Mouse (Mus musculus) CD4-positive, CD25-positive, alpha-beta regulatory T cell, adult 2 months (primary cell): ENCODE measurements around the gene Abhd10.

Experiments
- DNase-seq: peaks from one replicate; pipeline ENCODE4 v3.0.0-alpha.2; 2012; ENCODE audit warnings: low read depth, low spot score

The Abhd10 gene

GRCm38 (mm10) chr16:45729163-45729562, 13.6 kb downstream of the Abhd10 start:
- DNase-seq = no peak

DNA sequence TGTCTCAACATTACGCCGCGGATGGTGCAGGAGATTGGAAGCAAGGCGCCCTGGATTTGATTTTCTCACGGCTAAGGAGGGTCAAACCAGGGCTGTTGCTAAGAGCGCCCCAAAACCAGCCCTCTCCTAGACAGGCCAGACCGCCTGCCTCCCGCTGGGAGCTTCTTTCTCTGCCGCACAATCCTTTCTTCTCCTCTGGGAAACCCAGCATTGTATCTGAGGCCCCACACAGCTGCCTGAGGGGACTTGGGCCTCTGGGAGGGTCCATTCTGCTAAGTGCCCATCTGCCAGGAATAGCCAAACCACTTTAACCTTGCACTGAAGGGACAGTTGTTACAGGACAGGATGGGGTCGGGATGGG, 18.0 kb downstream of the Abhd10 start:
- DNase-seq = no peak

DNA sequence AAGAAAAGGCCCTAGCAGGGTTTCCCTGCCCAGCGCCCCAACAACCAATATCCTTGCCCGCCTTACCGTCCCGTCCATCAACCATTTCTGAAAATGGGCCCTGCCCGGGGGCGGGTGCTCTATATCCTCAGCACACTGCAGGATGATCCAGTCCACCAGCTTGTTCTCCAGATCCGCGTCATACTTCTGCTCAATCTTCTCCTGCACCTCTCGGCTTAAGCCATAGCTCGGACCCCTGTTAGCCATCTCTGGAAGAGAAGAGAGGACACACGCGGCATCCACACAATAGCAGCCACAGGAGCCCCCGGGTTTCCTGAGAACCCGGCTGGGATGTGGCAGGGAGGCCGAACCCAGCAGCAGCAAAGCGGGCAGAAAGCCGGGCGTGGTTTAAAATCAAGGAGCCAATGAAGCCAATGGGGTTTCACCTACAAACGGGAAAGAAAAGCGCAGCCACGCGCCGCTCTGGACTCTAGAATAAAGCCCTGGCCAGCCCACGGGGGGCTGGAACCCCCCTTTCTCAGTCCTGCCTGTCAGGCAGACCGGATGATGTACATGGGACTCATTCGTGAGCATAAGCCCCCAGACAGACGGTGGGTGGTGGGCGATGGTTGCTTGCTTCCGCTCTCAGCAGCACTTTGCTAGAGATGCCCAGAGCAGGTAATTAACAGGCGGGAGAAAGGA, 18.6 kb downstream of the Abhd10 start, which contains the start of gene Tagln3:
TSS of gene Tagln3 (minus strand) at position 548 of the 681 bp plus-strand sequence.
- DNase-seq = peak; percentile 15

- no peak for DNase-seq
Observed at GRCm38 (mm10) chr16:45723172-45723901, 19.4 kb downstream of the Abhd10 start.

DNA sequence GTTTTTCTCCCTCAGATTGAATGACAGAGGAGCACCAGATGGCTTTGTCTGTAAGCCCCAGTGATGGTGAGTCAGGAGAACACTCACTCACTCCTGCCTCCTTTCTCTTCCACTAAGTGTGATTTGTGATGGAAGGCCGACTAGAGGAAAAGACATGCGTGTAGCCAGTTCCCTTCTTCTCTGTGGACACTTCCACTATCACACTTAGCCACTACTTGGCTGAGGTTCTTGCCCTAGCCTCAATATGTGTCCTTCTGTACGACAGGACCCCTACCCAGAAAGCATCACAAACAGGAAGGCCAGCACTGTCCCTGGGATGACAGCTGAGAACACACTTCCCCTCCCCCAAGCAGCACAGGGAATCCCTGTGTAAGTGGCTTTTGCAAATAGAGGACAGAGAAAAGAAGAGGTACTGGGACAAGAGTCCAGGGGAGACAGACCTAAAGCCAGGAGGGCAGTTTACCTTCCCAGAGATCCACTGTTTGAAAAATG, 20.2 kb downstream of the Abhd10 start:
- no peak for DNase-seq

DNA sequence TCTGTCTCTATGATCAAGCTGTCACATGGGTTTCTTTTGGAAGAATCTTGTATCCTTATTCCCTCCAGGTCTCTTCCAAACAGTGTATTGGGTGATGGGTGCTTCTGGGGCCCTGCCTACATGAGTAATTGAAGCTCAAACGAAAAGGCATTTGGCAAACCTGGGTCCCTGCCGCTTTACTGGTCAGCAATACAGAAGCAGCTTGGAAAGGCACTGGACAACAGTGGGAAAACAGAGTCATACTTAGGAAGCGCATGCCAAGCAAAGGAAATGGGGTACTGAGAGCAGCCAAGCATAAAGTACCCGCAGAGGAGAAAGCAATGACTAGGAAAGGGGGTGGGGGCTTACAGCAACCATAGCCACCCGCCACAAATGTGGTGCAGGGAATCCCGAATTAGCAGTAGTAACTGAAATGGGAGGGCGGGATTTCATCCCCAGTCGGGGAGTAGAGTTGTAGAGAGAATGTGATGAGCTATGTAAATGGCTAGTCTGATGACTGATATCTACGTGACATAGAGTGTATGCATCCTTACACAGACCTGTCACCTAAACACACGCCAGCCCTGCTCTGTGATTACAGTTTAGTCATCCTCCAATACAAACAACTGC, 22.6 kb downstream of the Abhd10 start:
- no peak for DNase-seq

DNA sequence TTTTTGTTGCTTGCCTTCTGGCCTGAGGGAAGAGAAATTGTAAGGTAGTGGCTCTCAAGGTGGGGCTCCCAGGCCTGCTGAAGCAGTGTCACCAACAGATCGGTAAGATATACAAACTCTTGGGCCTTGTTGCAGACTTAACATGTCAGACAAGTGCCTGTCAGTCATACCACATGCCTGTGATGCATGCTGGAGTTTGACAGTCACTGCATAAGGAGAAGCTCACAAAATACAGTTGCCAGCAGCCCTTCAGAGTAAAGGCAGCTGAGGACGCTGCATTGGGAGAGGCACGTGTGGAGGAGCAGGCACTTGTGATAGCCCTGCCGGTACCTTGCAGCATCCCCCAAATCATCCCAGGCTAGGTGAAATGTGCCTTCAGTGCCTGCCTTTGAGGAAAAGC, 24.5 kb downstream of the Abhd10 start:
- DNase-seq = no peak

DNA sequence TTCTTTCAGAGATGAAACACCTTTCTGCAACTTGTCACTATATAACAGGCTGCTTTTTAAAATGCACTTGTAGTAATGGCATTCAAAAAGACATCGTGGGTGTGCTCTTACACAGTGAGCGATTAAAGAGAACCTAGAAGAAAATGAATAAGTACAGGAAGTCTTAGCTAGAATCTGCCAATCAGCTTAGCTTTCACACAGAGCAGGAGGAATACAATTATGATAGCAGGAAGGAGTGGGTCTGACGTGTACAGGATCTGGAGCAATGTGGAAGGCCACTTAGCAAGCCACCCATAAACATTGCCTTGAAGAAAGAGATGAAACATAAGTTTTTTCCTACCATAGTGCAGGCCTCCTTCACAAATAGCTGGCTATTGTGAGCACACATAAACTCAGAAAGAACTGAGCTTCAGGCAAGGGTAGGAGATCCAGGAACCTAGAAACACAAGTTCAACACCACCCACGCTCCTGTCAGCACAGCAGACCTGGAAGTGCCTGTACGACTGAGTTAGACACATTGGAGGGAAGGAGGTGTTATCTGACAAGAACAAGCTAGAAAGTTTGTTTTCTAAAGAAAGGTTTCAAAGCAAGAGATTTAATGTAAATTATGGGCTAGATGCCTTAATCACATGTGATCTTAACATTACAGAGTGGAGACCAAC, 28.1 kb downstream of the Abhd10 start:
- no peak for DNase-seq

- DNase-seq = no peak
Observed at GRCm38 (mm10) chr16:45713878-45714277, 28.9 kb downstream of the Abhd10 start.

GRCm38 (mm10) chr16:45713261-45713660, 29.5 kb downstream of the Abhd10 start:
- DNase-seq = no peak

DNA sequence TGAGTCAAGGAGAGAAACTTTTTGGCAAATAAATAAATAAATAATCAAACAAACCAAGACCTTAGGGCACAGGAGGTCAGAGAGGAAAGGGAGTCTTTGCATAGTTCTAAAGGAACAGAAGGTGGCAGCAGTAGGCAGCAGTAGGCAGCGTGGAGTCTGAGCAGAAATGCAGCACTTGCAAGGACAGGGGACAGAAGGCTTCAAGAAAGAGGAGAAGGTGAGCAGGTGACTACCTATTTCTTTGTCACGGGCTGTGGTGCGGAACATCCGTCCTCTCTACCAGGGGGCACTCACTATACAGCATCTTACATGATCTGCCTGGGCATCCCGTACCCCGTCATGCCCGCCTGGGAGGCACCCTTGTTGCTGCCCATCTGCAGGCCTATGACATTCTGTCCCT, 31.5 kb downstream of the Abhd10 start:
- peak; percentile 8 for DNase-seq

DNA sequence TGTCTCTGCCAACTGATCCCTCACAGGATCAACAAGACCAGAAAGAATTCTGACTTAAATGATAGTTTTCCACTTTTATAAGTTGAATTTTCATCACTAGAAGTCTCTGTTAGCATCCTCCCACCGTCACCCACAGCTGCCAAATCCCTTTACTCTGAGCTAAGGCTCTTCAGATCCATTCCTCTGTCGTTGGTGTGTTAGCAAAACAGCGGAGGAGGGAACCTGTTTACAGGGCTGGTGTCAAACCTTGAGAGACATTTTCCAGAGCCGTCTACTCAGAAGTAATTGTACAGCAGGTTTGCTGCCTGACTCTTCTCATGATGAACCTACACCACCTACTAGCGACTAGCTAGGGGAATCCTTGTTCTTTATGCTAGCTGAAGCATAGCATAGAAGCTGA, 43.5 kb downstream of the Abhd10 start:
- no peak for DNase-seq

DNA sequence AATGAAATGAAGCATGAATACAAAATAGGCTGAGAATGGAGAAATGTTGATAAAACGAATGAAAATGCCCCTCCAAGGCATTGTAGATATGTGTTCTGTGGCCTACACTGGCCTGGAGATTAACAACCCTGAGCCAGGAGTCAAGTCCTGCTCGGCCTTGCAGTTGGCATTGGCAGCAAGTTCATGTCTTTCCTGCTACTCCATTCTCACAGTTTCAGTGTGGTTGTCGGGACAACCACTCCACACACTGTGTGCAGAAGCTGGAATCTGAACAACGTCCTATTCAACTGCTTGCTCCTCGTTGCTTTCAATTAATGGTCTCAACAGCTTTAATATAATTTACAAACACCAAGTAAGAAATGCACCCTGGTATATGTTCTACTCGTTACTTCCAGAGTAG, 44.8 kb downstream of the Abhd10 start:
- DNase-seq = no peak

- no peak for DNase-seq
Observed at GRCm38 (mm10) chr16:45695445-45696160, 47.2 kb downstream of the Abhd10 start.

DNA sequence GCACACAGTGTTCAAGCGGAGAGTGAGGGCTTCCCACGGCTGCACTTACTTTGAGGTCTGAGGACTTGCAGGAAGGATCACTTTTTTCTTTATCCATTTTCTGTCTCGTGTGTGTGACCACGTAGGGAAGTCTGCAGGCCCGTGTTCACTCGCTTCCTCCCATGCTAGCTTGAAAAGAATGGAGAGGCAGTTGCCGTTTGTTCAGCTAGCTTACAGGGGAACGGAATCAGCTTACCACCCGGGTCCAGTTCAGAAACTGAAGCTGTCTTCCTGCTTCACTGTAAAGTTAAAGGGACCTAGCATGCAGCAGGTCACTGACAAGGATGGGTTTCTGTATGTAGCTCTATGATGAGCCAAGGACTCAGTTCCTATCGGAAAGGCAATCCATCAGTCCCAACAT, 49.2 kb downstream of the Abhd10 start, which contains the start of gene Tmprss7:
TSS of gene Tmprss7 (minus strand) at position 101 of the 400 bp plus-strand sequence.
- no peak for DNase-seq

DNA sequence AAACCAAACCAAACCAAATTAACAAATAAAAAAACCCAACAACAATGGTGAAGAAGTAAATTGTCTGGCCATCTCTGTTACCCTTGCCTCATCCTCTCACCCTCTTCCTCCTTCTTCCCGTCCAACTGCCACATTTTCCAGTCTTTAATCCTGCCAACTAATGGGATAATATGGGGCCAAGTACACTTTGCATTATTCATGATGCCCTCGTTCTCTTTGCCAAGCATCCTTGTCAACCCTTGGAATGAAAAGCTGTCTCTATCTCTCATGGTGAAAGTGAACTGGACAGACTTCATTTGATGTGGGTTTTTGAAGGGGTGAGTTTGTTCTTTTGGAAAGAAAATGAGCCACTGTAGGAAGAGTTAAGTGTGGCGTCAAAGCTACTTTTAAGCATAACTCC, 49.9 kb downstream of the Abhd10 start:
- no peak for DNase-seq

DNA sequence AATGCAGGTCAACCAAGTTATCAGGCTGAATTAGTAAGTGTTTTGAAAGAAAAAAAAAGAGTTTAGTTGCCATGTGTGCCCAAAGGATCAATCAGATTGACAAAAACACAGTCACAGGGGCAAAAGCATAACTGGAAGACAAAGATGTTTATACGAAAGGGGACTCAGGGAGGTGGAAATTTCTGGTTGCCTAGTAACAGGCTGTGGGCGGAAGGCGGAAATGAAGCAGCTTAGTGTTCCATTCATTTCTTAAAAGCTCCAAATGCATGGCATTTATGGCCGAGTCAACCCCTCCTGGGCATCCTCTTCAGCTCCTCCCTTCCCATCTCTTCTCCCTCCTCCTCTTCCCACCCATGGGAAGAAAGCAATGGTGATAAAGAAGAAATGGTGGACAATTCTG, 52.6 kb downstream of the Abhd10 start:
- DNase-seq = peak; percentile 83

- DNase-seq = no peak
Observed at GRCm38 (mm10) chr16:45686833-45687232, 55.9 kb downstream of the Abhd10 start.

DNA sequence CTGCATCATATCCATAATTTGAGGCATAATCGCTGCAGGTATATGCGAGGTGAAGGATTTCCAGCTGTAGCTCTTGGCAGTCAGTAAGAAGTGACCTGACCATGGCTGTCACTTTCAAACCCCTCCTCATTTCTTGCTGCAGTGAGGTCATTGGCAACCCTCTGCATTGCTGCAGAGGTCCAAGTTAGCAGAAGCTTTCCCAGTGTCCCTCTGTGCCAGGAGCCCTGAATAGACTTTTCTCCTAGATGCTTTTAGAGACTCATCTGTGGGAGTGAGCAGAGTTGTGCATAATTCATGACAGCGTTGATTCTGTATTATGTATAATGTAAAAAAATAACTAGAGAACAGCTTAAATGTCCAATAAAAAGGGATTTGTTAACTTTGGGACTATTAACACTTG, 57.5 kb downstream of the Abhd10 start:
- no peak for DNase-seq

DNA sequence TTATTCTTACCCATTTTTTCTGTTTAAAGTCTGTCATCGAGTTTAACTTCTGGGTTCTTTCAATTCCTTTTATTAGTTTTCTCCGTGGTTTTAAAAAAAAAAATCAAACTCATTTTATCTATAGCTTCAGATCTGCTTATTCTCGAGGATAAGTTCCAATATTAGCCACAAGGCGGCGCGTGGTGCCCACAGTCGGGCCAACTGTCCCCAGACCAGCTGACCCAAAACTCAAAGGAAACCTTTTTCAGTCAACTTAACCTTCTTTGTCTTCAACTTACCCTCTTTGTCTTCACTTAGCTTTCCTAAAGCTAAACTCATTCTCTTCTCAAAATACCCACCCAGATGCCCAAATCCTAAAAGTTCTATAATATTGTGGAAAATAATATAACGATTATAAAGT, 57.9 kb downstream of the Abhd10 start:
- DNase-seq = peak; percentile 65
